Mouse (Mus musculus) megakaryocyte, embryonic 14.5 days (primary cell): Measurements from ENCODE around the gene Dync2li1.

Experiments used
- FLI1 ChIP-seq: IDR thresholded peaks from 2 replicates; pipeline ENCODE4 v1.6.1; 2012; ENCODE audit warnings: low read length, inconsistent platforms, mixed read lengths
- GATA1 ChIP-seq: IDR thresholded peaks from 3 replicates; pipeline ENCODE4 v1.6.1; 2012; ENCODE audit warnings: mixed read lengths, low read length, inconsistent platforms, borderline replicate concordance

GRCm38 (mm10) chr17:84620076-84620475 lies 6.2 kb upstream of the Dync2li1 start:
- TF ChIP-seq GATA1 (no peak), FLI1 (no peak)
